Mouse (Mus musculus): Measurements from ENCODE around the gene Rpl7a. TPM values are rescaled to one million over a fixed set of nuclear protein-coding genes. Genes with fewer than 3 reads are reported as not detected.

The Rpl7a gene
- total and polyA plus RNA-seq, 2 experiments from 2014 or later = 467 to 1,008 TPM

- no peak overlapping the region for H3K9ac ChIP-seq (replicated peaks; ENCODE audit: low read length)
- H3K4me1 ChIP-seq (ENCODE audit: insufficient read depth, low read length) = no peaks in the 10 kb centered on the region
- H3K27me3 ChIP-seq (ENCODE audit: insufficient read depth, low read length) = no peaks in the 10 kb centered on the region
- ATAC-seq (no peak), DNase-seq (ENCODE audit: low spot score) (no peak)
- TF ChIP-seq CTCF (IDR thresholded peaks at IDR 0.05; ENCODE audit: low read depth) = peak; percentile 19; the same call in 1 of the 2 replicates
- WGBS = 93% methylated on average over 4 of the region's 4 CpGs
- no peaks in the 10 kb centered on the region for H3K9me3 ChIP-seq (ENCODE audit: low read length)
- peaks cover 63% of the 10 kb centered on the region for H3K36me3 ChIP-seq (ENCODE audit: insufficient read depth, low read length)
- H3K4me2 ChIP-seq (ENCODE audit: low read depth, low read length) = no peak overlapping the region
- H3K27ac ChIP-seq = no peak overlapping the region
- no peak overlapping the region for H3K4me3 ChIP-seq (ENCODE audit: low read length)
These were observed 14.7 kb upstream of the Rpl7a start for GRCm38 (mm10) chr2:26895898-26896297.

- no peaks in the 10 kb centered on the region for H3K9me3 ChIP-seq (ENCODE audit: low read length)
- no peaks in the 10 kb centered on the region for H3K27me3 ChIP-seq (ENCODE audit: insufficient read depth, low read length)
- H3K4me2 ChIP-seq (ENCODE audit: low read depth, low read length) = no peak overlapping the region
- H3K27ac ChIP-seq = no peak overlapping the region
- ATAC-seq (no peak), DNase-seq (ENCODE audit: low spot score) (no peak)
- no peak overlapping the region for H3K4me3 ChIP-seq (ENCODE audit: low read length)
- TF ChIP-seq CTCF (IDR thresholded peaks at IDR 0.05; ENCODE audit: low read depth) = no peak
- H3K36me3 ChIP-seq (ENCODE audit: insufficient read depth, low read length) = peaks cover 39% of the 10 kb centered on the region
- H3K4me1 ChIP-seq (ENCODE audit: insufficient read depth, low read length) = peaks cover 12% of the 10 kb centered on the region
- H3K9ac ChIP-seq (replicated peaks; ENCODE audit: low read length) = no peak overlapping the region
- WGBS = 93% methylated on average over 1 of the region's 1 CpGs
These were observed 9.8 kb upstream of the Rpl7a start for GRCm38 (mm10) chr2:26900731-26901130.

GRCm38 (mm10) chr2:26901834-26902400, 8.6 kb upstream of the Rpl7a start:
- Histone ChIP-seq H3K4me2 (ENCODE audit: low read depth, low read length) (peak overlapping the region; percentile 86), H3K36me3 (ENCODE audit: insufficient read depth, low read length) (peaks cover 41% of the 10 kb centered on the region), H3K4me3 (ENCODE audit: low read length) (peak overlapping the region; percentile 76), H3K9me3 (ENCODE audit: low read length) (no peaks in the 10 kb centered on the region), H3K27ac (peak overlapping the region; percentile 89; the same call in 1 of the 2 replicates), H3K4me1 (ENCODE audit: insufficient read depth, low read length) (peaks cover 12% of the 10 kb centered on the region), H3K9ac (replicated peaks; ENCODE audit: low read length) (peak overlapping the region; percentile 78), H3K27me3 (ENCODE audit: insufficient read depth, low read length) (no peaks in the 10 kb centered on the region)
- no peak for DNase-seq (ENCODE audit: low spot score)
- ATAC-seq = no peak
- TF ChIP-seq CTCF (IDR thresholded peaks at IDR 0.05; ENCODE audit: low read depth) = no peak
- 14% methylated on average over 7 of the region's 7 CpGs for WGBS

- 0 out of 2 replicates have a peak, but pooled peaks have one; percentile 2 for TF ChIP-seq CTCF (IDR thresholded peaks at IDR 0.05; ENCODE audit: low read depth)
- Histone ChIP-seq H3K4me2 (ENCODE audit: low read depth, low read length) (peak within 1 kb of the TSS; percentile 86), H3K36me3 (ENCODE audit: insufficient read depth, low read length) (peaks cover 38% of the 10 kb centered on the region), H3K4me1 (ENCODE audit: insufficient read depth, low read length) (peaks cover 12% of the 10 kb centered on the region), H3K4me3 (ENCODE audit: low read length) (peak within 1 kb of the TSS; percentile 76), H3K9ac (replicated peaks; ENCODE audit: low read length) (peak within 1 kb of the TSS; percentile 78), H3K27ac (peak within 1 kb of the TSS; percentile 89), H3K9me3 (ENCODE audit: low read length) (no peaks in the 10 kb centered on the region), H3K27me3 (ENCODE audit: insufficient read depth, low read length) (no peaks in the 10 kb centered on the region)
- ATAC-seq (peak; percentile 96), DNase-seq (ENCODE audit: low spot score) (peak; percentile 98)
- under 1% methylated on average over 41 of the region's 41 CpGs for WGBS
These were observed 7.9 kb upstream of the Rpl7a start, which contains the start of gene Surf6 for GRCm38 (mm10) chr2:26902467-26903220. Surf6 (minus strand) TSS chr2:26902879.

GRCm38 (mm10) chr2:26903311-26903710, 7.3 kb upstream of the Rpl7a start:
- H3K4me3 ChIP-seq (ENCODE audit: low read length) = peak overlapping the region; percentile 76
- peak overlapping the region; percentile 86 for H3K4me2 ChIP-seq (ENCODE audit: low read depth, low read length)
- TF ChIP-seq CTCF (IDR thresholded peaks at IDR 0.05; ENCODE audit: low read depth) = no peak
- WGBS = 6% methylated on average over 7 of the region's 7 CpGs
- peaks cover 12% of the 10 kb centered on the region for H3K4me1 ChIP-seq (ENCODE audit: insufficient read depth, low read length)
- DNase-seq (ENCODE audit: low spot score) (no peak), ATAC-seq (no peak)
- H3K27ac ChIP-seq = peak overlapping the region; percentile 89
- H3K36me3 ChIP-seq (ENCODE audit: insufficient read depth, low read length) = peaks cover 34% of the 10 kb centered on the region
- H3K9ac ChIP-seq (replicated peaks; ENCODE audit: low read length) = peak overlapping the region; percentile 78
- no peaks in the 10 kb centered on the region for H3K27me3 ChIP-seq (ENCODE audit: insufficient read depth, low read length)
- no peaks in the 10 kb centered on the region for H3K9me3 ChIP-seq (ENCODE audit: low read length)

GRCm38 (mm10) chr2:26905936-26906335, 4.6 kb upstream of the Rpl7a start:
- H3K4me1 ChIP-seq (ENCODE audit: insufficient read depth, low read length) = peaks cover 22% of the 10 kb centered on the region
- 92% methylated on average over 2 of the region's 2 CpGs for WGBS

More at GRCm38 (mm10) chr2:26905936-26906335, 4.6 kb upstream of the Rpl7a start:
- Histone ChIP-seq H3K27me3 (ENCODE audit: insufficient read depth, low read length) (no peaks in the 10 kb centered on the region), H3K9ac (replicated peaks; ENCODE audit: low read length) (no peak overlapping the region), H3K4me3 (ENCODE audit: low read length) (no peak overlapping the region), H3K9me3 (ENCODE audit: low read length) (no peaks in the 10 kb centered on the region), H3K27ac (no peak overlapping the region), H3K36me3 (ENCODE audit: insufficient read depth, low read length) (peaks cover 20% of the 10 kb centered on the region), H3K4me2 (ENCODE audit: low read depth, low read length) (no peak overlapping the region)
- no peak for DNase-seq (ENCODE audit: low spot score)
- TF ChIP-seq CTCF (IDR thresholded peaks at IDR 0.05; ENCODE audit: low read depth) = no peak
- no peak for ATAC-seq

Data from hindbrain, postnatal 0 days (tissue).